Mouse (Mus musculus): ENCODE measurements around the gene Hist1h4k.

Hist1h4k gene

DNA sequence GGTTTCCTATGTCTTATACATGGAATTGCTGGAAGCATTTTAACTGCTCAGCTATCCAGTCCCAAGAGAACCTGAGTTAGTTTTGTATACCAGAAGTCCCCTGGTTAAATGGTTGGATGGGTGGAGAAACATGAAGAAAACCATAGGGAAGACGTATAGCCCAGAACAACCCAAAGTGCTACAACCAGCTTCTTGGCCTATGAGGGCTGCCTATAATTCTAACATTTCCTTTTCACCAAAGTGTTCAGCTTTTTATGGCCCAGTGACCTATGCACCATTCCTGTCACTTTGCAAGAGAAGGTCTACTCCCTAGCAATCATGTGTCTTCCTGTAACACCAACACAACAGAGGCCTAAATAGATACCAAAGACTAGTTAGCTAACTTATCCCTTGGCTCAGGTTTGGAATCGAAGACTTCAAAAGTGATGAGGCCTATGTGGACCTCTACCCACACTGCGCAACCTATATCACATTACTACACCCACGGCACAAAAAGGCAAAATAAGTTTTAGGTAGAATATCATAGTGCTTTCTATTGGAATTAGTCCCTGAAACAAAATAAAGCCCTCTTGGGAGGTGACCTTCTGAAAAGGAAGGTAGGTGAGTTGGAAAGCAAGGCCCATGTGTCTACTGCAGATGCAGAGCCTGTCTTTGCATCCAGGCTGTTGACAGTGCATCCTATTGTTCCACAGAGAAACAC, 31.8 kb downstream of the Hist1h4k start:
- no peak for DNase-seq (ENCODE audit: low spot score in 2 of 2)

- peak; percentile 80 to 83 for DNase-seq (ENCODE audit: low spot score in 2 of 2)
Observed at GRCm38 (mm10) chr13:21717397-21718357, 32.6 kb downstream of the Hist1h4k start, which contains the start of gene Hist1h3h. TSS of gene Hist1h3h (plus strand) at chr13:21717659.

DNA sequence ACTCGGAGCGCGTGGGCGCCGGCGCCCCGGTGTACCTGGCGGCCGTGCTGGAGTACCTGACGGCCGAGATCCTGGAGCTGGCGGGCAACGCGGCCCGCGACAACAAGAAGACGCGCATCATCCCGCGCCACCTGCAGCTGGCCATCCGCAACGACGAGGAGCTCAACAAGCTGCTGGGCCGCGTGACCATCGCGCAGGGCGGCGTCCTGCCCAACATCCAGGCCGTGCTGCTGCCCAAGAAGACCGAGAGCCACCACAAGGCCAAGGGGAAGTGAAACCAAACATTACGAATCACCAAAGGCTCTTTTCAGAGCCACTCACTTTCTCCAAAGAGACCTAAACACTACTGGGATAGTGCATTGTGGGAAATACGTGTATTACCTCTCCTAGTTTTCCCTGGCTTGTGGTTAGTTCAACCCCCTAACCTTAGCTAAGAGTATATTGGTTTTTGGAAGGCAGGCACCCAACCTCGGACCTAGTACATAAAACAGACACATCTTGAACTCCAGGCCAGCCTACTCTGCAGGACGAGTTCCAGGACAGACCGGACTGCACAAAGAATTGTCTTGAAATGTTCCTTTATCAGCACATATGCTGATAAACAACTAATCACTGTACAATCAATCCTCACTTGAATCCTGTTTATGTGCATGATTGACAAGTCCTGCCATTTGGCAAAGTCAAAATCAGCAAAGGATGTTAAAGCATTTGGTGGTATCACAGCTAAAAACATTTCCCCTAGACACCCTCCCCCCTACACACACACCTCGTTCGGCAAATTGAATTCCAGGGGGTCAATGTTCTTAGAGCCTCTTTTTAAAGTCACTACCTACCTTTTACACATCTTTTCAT, 33.5 kb downstream of the Hist1h4k start:
- DNase-seq (ENCODE audit: low spot score in 2 of 2), result peak in 1 of 2 experiments; percentile 7

DNA sequence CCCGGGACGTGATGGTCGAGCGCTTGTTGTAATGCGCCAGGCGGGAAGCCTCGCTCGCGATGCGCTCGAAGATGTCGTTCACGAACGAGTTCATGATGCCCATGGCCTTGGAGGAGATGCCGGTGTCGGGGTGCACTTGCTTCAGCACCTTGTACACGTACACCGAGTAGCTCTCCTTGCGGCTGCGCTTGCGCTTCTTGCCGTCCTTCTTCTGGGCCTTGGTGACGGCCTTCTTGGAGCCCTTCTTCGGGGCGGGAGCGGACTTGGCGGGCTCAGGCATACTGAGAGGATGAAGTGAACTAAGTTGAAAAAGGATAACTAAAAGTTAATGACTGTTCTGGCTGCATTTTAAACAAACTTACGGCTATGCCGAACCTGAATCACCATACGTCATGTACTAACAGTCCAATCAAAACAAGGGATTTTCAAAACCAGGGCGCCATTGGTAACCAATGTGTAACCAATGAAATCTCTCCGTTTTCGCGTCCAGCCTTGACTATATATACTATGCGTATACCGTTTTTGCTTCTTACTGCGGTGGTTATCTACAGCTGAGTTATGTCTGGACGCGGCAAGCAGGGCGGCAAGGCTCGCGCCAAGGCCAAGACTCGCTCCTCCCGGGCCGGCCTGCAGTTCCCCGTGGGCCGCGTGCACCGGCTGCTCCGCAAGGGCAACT, 34.3 kb downstream of the Hist1h4k start, which contains the start of the genes Hist1h2bl and Hist1h2ai:
Hist1h2bl (minus strand) TSS at position 280 of the 676 bp plus-strand sequence.
Hist1h2ai (plus strand) TSS at position 559 of the 676 bp plus-strand sequence.
- DNase-seq (ENCODE audit: low spot score in 2 of 2), result peak; percentile 71 to 74

DNA sequence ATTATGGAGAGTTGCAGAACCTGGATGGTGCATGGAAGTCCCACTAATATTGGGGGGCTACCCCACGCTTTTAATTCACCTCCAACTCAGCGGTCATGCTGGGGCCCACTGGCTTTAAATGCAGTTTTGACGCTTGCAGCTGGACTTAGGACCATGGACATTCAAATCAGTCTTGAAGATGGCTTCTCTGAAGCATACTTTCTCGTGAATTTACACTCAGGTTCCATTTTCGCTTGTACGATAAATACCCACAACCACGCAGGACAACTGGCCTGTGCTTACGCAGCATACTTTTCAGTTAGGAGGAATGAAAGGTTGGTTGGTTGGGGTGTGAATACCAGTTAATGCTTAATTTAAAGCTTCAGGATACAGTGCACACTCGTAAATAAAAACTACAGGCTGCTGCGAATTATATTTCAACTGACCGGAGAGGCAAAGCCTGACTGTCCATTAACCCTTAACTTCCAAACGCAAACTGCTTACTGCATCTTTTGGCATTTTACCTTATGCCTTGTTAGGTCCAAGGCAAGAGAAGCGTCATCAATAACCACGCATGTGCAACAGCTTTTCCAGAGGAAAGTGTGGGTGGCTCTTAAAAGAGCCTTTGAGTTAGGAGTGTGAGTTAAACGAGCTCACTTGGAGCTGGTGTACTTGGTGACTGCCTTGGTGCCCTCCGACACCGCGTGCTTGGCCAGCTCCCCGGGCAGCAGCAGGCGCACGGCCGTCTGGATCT, 35.0 kb downstream of the Hist1h4k start:
- no peak for DNase-seq (ENCODE audit: low spot score in 2 of 2)

GRCm38 (mm10) chr13:21714725-21715124, 35.6 kb downstream of the Hist1h4k start:
- peak in 1 of 2 experiments; percentile 57 for DNase-seq (ENCODE audit: low spot score in 2 of 2)

DNA sequence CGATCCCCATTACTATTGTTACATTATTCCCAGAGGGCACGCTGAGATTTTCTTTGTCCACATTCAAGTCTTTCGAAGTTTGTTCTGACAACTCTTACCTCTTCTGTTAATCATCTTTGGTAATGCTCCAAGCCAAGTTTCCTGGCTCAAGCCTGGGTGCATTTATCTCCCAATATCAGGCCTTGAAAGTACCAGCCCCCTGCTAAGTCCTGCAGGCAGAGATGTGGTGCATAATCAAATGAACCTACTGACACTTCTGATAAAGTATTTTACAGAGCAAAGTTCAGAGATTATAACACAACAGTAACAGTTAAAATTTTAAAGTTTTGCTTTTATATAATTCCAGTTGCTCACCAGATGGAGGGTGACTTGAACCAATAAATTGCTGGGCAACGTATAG, 38.6 kb downstream of the Hist1h4k start:
- DNase-seq (ENCODE audit: low spot score in 2 of 2), result no peak

- peak; percentile 68 to 81 for DNase-seq (ENCODE audit: low spot score in 2 of 2)
Observed at GRCm38 (mm10) chr13:21710821-21711525, 39.3 kb downstream of the Hist1h4k start.

GRCm38 (mm10) chr13:21710031-21710711, 40.1 kb downstream of the Hist1h4k start:
- DNase-seq (ENCODE audit: low spot score in 2 of 2), result peak; percentile 75 to 88

GRCm38 (mm10) chr13:21706669-21707068, 43.6 kb downstream of the Hist1h4k start:
- DNase-seq (ENCODE audit: low spot score in 2 of 2), result no peak
